8 mouse cellular contexts compared by ENCODE assay signal in the genomic region with DNA sequence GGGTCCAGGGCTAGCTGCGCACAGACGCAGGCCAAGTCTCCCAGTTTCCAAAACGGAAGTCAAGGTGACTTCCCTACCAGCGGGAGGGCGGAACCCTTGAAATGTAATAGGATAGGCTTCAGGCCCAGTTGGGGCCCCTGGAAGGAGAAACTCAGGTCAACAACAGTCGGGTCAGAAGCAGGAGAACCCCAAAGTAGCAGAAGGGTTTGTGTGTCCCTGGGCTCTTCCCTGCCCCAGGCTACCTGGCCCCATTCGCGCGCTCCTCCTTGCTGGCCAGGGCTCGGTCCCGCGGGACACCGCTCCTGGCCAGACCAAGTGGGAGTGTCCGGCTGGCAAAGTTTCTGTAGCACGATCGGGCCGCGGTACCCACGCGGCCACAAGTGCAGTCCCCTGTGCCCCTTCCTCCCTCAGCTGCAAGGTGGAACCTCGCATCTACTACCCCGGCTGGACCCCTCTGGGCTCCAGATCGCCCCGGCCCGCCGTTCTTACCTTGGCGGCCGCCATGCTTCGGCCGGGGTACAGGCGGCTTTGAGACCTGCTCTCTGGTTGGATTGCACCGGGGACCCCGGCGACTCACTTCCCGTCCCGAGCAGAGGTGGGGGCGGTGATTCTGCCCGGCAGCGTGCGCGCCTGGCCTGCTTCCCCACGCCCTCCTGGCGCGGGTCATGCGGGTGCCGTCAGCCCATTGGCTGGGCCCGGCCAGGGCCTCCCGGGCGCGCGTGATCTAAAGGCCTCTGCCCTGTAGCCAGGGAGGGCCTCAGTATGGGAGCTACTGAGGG. TPM values are rescaled to one million over a fixed set of nuclear protein-coding genes. Genes with fewer than 3 reads are reported as not detected.
A peak's percentile ranks its signal among the peaks of the same experiment; 100 is the strongest.
DNase-seq lines count a peak whose midpoint lies in the region; ATAC-seq and TF ChIP-seq lines count a peak whose summit lies in the region.

A gene (minus strand): TSS at position 667 of the 779 bp plus-strand sequence.

- H3K9me3 ChIP-seq in liver, embryonic 12.5 days (replicated peaks), result no peaks in the 10 kb centered on the region
- no peaks in the 10 kb centered on the region for H3K9me3 ChIP-seq in stomach, embryonic 15.5 days

- peaks cover 35% of the 10 kb centered on the region for H3K4me1 ChIP-seq in liver, embryonic 12.5 days
- H3K4me1 ChIP-seq in stomach, embryonic 15.5 days, result no peaks in the 10 kb centered on the region

- no peak within 1 kb of the TSS for H3ac ChIP-seq in myocyte (ENCODE audit: control insufficient read depth, insufficient read length)

- ATAC-seq in inflammation-experienced regulatory T-cells, adult 6 months, result peak; percentile 78
- peak; percentile 98 for ATAC-seq in liver, embryonic 12.5 days
- ATAC-seq in stomach, embryonic 15.5 days (ENCODE audit: insufficient read depth, low FRiP score, low read depth), result peak; percentile 95

- no peaks in the 10 kb centered on the region for H3K79me2 ChIP-seq in myocyte (ENCODE audit: control insufficient read depth, insufficient read depth)

- H3K27ac ChIP-seq in liver, embryonic 12.5 days, result peak within 1 kb of the TSS; percentile 79
- peak within 1 kb of the TSS; percentile 71 for H3K27ac ChIP-seq in stomach, embryonic 15.5 days

- no peaks in the 10 kb centered on the region for H3K36me3 ChIP-seq in liver, embryonic 12.5 days
- H3K36me3 ChIP-seq in myocyte (ENCODE audit: control insufficient read depth, insufficient read depth), result no peaks in the 10 kb centered on the region
- no peaks in the 10 kb centered on the region for H3K36me3 ChIP-seq in stomach, embryonic 15.5 days

- WGBS in liver, embryonic 12.5 days (ENCODE audit: insufficient replicate concordance), result under 1% methylated on average over 51 of the region's 51 CpGs
- 1% methylated on average over 51 of the region's 51 CpGs for WGBS in stomach, embryonic 15.5 days

- no peaks in the 10 kb centered on the region for H3K27me3 ChIP-seq in liver, embryonic 12.5 days (replicated peaks)
- no peaks in the 10 kb centered on the region for H3K27me3 ChIP-seq in myocyte (ENCODE audit: control insufficient read depth, insufficient read depth, insufficient read length)
- no peaks in the 10 kb centered on the region for H3K27me3 ChIP-seq in stomach, embryonic 15.5 days (replicated peaks)

- DNase-seq in layer of hippocampus, adult 9-11 months, result peak; percentile 54
- no peak for DNase-seq in layer of hippocampus, adult 8-10 months (ENCODE audit: low spot score in 2 of 2)
- peak; percentile 60 to 74 for DNase-seq in cerebellum, postnatal 10 days
- peak; percentile 62 for DNase-seq in gastrocnemius, postnatal 14 days

- H3K9ac ChIP-seq in liver, embryonic 12.5 days, result peak within 1 kb of the TSS; percentile 85
- peak within 1 kb of the TSS; percentile 64 for H3K9ac ChIP-seq in stomach, embryonic 15.5 days

- H3K4me2 ChIP-seq in liver, embryonic 12.5 days, result peak within 1 kb of the TSS; percentile 93
- peak within 1 kb of the TSS; percentile 14 for H3K4me2 ChIP-seq in myocyte (ENCODE audit: low read depth)
- H3K4me2 ChIP-seq in stomach, embryonic 15.5 days, result peak within 1 kb of the TSS; percentile 87

- intact Hi-C loops in gastrocnemius, postnatal 14 days (cut with DNase I; ENCODE audit: low total_unique reads), result no loop called here

- no peak for TF ChIP-seq POLR2A in myocyte (IDR thresholded peaks at IDR 0.05; ENCODE audit: insufficient read length, low read depth)

- peak within 1 kb of the TSS; percentile 80 for H3K4me3 ChIP-seq in liver, embryonic 12.5 days
- H3K4me3 ChIP-seq in myocyte, result no peak within 1 kb of the TSS
- peak within 1 kb of the TSS; percentile 71 for H3K4me3 ChIP-seq in stomach, embryonic 15.5 days (replicated peaks)

TF ChIP-seq in myocyte, 11 proteins besides CTCF, POLR2A, EP300 and RAD21:
- no peak for TF ChIP-seq MYOD1 (IDR thresholded peaks at IDR 0.05; ENCODE audit: control insufficient read depth in 1 of 3, insufficient read length in 2 of 3, low read depth in 2 of 3)
- TF ChIP-seq SRF (IDR thresholded peaks at IDR 0.05; ENCODE audit: control insufficient read depth, insufficient read length, low read depth), result no peak
- no peak for TF ChIP-seq TCF12 (IDR thresholded peaks at IDR 0.05; ENCODE audit: insufficient read depth, poor library complexity, severe bottlenecking)
- no peak for TF ChIP-seq E2F4 (IDR thresholded peaks at IDR 0.05; ENCODE audit: insufficient read depth)
- TF ChIP-seq TCF3 (IDR thresholded peaks at IDR 0.05; ENCODE audit: insufficient read length, low read depth), result no peak
- TF ChIP-seq POLR2AphosphoS2 (IDR thresholded peaks at IDR 0.05; ENCODE audit: insufficient read length, low read depth), result no peak
- no peak for TF ChIP-seq REST (IDR thresholded peaks at IDR 0.05; ENCODE audit: insufficient read depth, insufficient read length)
- TF ChIP-seq CEBPB (IDR thresholded peaks at IDR 0.05; ENCODE audit: insufficient read depth, poor library complexity, severe bottlenecking), result no peak
- TF ChIP-seq MYOG (IDR thresholded peaks at IDR 0.05; ENCODE audit: control insufficient read depth in 1 of 3, insufficient read depth in 1 of 3, insufficient read length in 2 of 3, low read depth in 2 of 3), result no peak
- no peak for TF ChIP-seq USF1 (IDR thresholded peaks at IDR 0.05; ENCODE audit: low read depth)
- TF ChIP-seq MAX (IDR thresholded peaks at IDR 0.05; ENCODE audit: low read depth), result no peak
TF ChIP-seq in myocyte: peak in this region for 0.

RNA-seq across cellular contexts. Expression of the gene that starts here (rescaled TPM):
- total RNA-seq in layer of hippocampus, adult 8-10 months (2022), result 1 to 10 TPM; 3.3 to 6.7 (median 4.3) TPM
- total RNA-seq in gastrocnemius, postnatal 14 days (2021), result under 1 TPM; 0.64 to 0.86 TPM
- polyA plus RNA-seq in inflammation-experienced regulatory T-cells, adult 6 months (2017; shearing (Covaris generic)), result 10 to 100 TPM in 1 of 3 experiments, 1 to 10 TPM in 2; 6.6 to 13.3 (median 8.5) TPM
- 41.9 and 43.6 TPM in 2 replicates for polyA plus RNA-seq in liver, embryonic 12.5 days (2016; fragmentation: Nextera tagmentation; extraction: Ambion mirVana)
- polyA plus RNA-seq in myocyte (2012; fragmentation: generic; extraction: Trizol), result 0.42 TPM
- 35.8 and 38.8 TPM in 2 replicates for polyA plus RNA-seq in stomach, embryonic 15.5 days (2015; fragmentation: Nextera tagmentation; extraction: Ambion mirVana)

Comparison
In these comparisons a context has a peak if more than half of its experiments do, and no peak if none do; other contexts are left out.
1. DNase-seq: peak in layer of hippocampus, adult 9-11 months (single experiment) and cerebellum, postnatal 10 days (2 of 2); none in layer of hippocampus, adult 8-10 months (0 of 2).
2. Peak in DNase-seq in gastrocnemius, postnatal 14 days; RNA of the gene not detected or under 1 TPM.
3. H3K4me2 ChIP-seq: peak in every context shown above with its lines; median percentile 93 in liver, embryonic 12.5 days; 87 in stomach, embryonic 15.5 days; 14 in myocyte.
4. Peak in every context shown above with its lines, with median percentiles within 50 percentile points of each other: ATAC-seq.